Mouse (Mus musculus): ENCODE results near the gene Kras.
A peak's percentile ranks its signal among the peaks of the same experiment; 100 is the strongest.

The Kras gene

GRCm38 (mm10) chr6:145186096-145186495 lies 63.9 kb downstream of the Kras start:
- no peak for DNase-seq

GRCm38 (mm10) chr6:145182044-145182443 lies 68.0 kb downstream of the Kras start:
- peak; percentile 62 for DNase-seq

- peak; percentile 78 for DNase-seq
Measured at GRCm38 (mm10) chr6:145179665-145180064, 70.4 kb downstream of the Kras start.

- no peak for DNase-seq
Measured at GRCm38 (mm10) chr6:145176474-145176873, 73.6 kb downstream of the Kras start.

GRCm38 (mm10) chr6:145175571-145175981 lies 74.5 kb downstream of the Kras start:
- DNase-seq, result peak; percentile 34

- peak; percentile 93 for DNase-seq
Measured at GRCm38 (mm10) chr6:145173781-145174191, 76.3 kb downstream of the Kras start.

- DNase-seq, result no peak
Measured at GRCm38 (mm10) chr6:145171892-145172606, 78.0 kb downstream of the Kras start.
